Mouse (Mus musculus) ES-E14 (cell line): ENCODE measurements at regions not wholly inside any gene's neighbourhood (a gene's known extent, or its start where the extent isn't known, plus 50 kb on each side); places are given as distances from the start of the nearest gene placed in this dataset.

Experiments used
- DNase-seq: peaks from one replicate; pipeline ENCODE4 v3.0.0-alpha.2; 2013; ENCODE audit warnings: low read depth, low spot score
- H3K27ac ChIP-seq: 2 replicates; pipeline ENCODE4 v1.5.1; 2012; ENCODE audit warnings: low read depth, mild to moderate bottlenecking, low read length, moderate library complexity, mixed read lengths; ENCODE audit not compliant: poor library complexity, insufficient read depth, severe bottlenecking
- H3K36me3 ChIP-seq: 2 replicates; pipeline ENCODE4 v1.6.1; 2012; ENCODE audit warnings: mild to moderate bottlenecking, low read length, moderate library complexity, mixed read lengths; ENCODE audit not compliant: control insufficient read depth, poor library complexity, insufficient read depth, severe bottlenecking
- H3K4me1 ChIP-seq, 2 experiments: fragments of 150-350 bp in 1 of 2; sonication (generic) in 1 of 2; 2 replicates each; pipeline ENCODE4 v1.6.1; 2012; ENCODE audit warnings: low read length in 2 of 2, mild to moderate bottlenecking in 1 of 2, mixed read lengths in 1 of 2; ENCODE audit not compliant: control insufficient read depth in 2 of 2, insufficient read depth in 2 of 2, poor library complexity in 1 of 2
- H3K4me3 ChIP-seq, 2 experiments: fragments of 150-350 bp in 1 of 2; sonication (generic) in 1 of 2; 2 replicates each; pipeline ENCODE4 v1.5.1; 2012; ENCODE audit warnings: low read length in 2 of 2, low read depth in 1 of 2, mild to moderate bottlenecking in 1 of 2, mixed read lengths in 1 of 2; ENCODE audit not compliant: insufficient read depth in 1 of 2, poor library complexity in 1 of 2, severe bottlenecking in 1 of 2
- H3K9ac ChIP-seq: 2 replicates; pipeline ENCODE4 v1.6.1; 2012; ENCODE audit warnings: low read depth, mild to moderate bottlenecking, low read length, mixed read lengths; ENCODE audit not compliant: poor library complexity, insufficient read depth, severe bottlenecking
- H3K9me3 ChIP-seq: fragments of 150-350 bp; sonication (generic); 2 replicates; pipeline ENCODE4 v1.6.1; 2012; ENCODE audit warnings: low read depth, mild to moderate bottlenecking, low read length; ENCODE audit not compliant: control insufficient read depth, insufficient read depth
- CHD2 ChIP-seq: IDR thresholded peaks from 2 replicates; pipeline ENCODE4 v1.6.1; 2014; ENCODE audit warnings: mild to moderate bottlenecking, low read depth, low read length, inconsistent platforms
- HCFC1 ChIP-seq: IDR thresholded peaks from 2 replicates; pipeline ENCODE4 v1.6.1; 2012; ENCODE audit warnings: low read length, inconsistent platforms, borderline replicate concordance; ENCODE audit not compliant: insufficient read depth
- MAFK ChIP-seq: IDR thresholded peaks from 2 replicates; pipeline ENCODE4 v1.6.1; 2014; ENCODE audit warnings: mild to moderate bottlenecking, low read depth, low read length, inconsistent platforms; ENCODE audit not compliant: insufficient read depth
- ZC3H11A ChIP-seq: IDR thresholded peaks from 2 replicates; pipeline ENCODE4 v1.6.1; 2012; ENCODE audit warnings: low read depth, mild to moderate bottlenecking, inconsistent platforms, low read length, borderline replicate concordance
- ZNF384 ChIP-seq: IDR thresholded peaks from 2 replicates; pipeline ENCODE4 v1.6.1; 2012; ENCODE audit warnings: low read depth, low read length, inconsistent platforms
- in situ Hi-C, 2 experiments: fragments of 600-800 bp; cut with MboI; formaldehyde crosslinking; loops; one replicate each; pipeline ENCODE4 v1.15.1; 2025; ENCODE audit warnings: low sequenced_read_pairs in 2 of 2, inconsistent platforms in 1 of 2; ENCODE audit not compliant: unreplicated experiment in 2 of 2

GRCm38 (mm10) chr2:47834055-47834799, 979.7 kb upstream of the Acvr2a start:
- Histone ChIP-seq H3K27ac (no peak overlapping the region), H3K9ac (no peak overlapping the region), H3K4me1 (no peaks in the 10 kb centered on the region), H3K9me3 (no peaks in the 10 kb centered on the region), H3K4me3 (no peak overlapping the region), H3K36me3 (no peaks in the 10 kb centered on the region)
- TF ChIP-seq CHD2 = no peak
- TF ChIP-seq MAFK = no peak
- no peak for TF ChIP-seq ZC3H11A
- TF ChIP-seq HCFC1 = no peak
- DNase-seq = no peak
- in situ Hi-C loops = no loop called here

- TF ChIP-seq ZNF384 (no peak), HCFC1 (no peak), CHD2 (no peak), MAFK (no peak), ZC3H11A (no peak)
- Histone ChIP-seq H3K9ac (no peak overlapping the region), H3K9me3 (no peaks in the 10 kb centered on the region), H3K36me3 (no peaks in the 10 kb centered on the region), H3K27ac (no peak overlapping the region), H3K4me1 (no peaks in the 10 kb centered on the region), H3K4me3 (no peak overlapping the region)
- in situ Hi-C loops = no loop called here
- no peak for DNase-seq
Measured at GRCm38 (mm10) chr2:47857229-47857628, 956.7 kb upstream of the Acvr2a start.

DNA sequence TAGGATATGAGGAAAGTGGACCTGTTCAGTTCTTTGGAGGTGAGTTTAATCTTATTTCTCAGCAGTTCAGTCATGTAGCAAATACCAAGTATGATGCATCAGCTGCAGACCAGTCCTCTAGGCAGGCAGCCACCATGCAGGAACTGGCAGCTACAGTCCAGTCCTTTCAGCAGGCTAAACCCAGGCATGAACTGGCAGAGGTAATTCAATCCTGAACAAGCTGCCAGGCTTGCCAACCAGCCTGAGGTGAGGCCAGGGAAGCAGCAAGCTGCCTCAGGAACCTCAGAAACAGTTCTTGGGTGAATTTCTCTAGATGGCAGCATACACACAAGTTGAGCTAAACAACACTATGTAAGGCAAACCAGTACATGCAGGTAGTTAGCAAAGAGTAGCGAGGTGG, 951.5 kb upstream of the Acvr2a start:
- TF ChIP-seq ZC3H11A (no peak), CHD2 (no peak), ZNF384 (no peak), MAFK (no peak), HCFC1 (no peak)
- Histone ChIP-seq H3K36me3 (no peaks in the 10 kb centered on the region), H3K4me1 (no peaks in the 10 kb centered on the region), H3K4me3 (no peak overlapping the region), H3K9ac (no peak overlapping the region), H3K27ac (no peak overlapping the region), H3K9me3 (no peaks in the 10 kb centered on the region)
- in situ Hi-C loops = no loop called here
- no peak for DNase-seq

DNA sequence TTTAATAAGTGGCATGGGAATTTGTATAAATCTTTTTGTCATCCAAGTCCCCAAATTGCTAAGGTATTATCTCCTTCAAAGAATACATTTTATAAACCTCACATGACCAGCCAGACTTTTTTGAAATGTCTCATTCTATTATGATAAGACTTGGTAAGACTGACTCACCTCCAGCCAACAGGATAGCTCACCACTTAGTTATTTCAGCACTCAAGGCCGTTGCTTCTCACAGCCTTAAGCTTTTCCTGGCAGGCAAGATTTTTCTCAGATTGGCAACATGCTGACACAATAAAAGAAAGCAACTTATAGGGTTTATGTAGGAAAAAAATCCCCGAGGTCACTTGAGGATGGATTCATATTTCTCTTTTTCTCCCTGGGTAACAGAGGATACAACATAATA, 935.9 kb upstream of the Acvr2a start:
- no peak for TF ChIP-seq ZNF384
- no peak for TF ChIP-seq ZC3H11A
- no peak for TF ChIP-seq HCFC1
- no peak for TF ChIP-seq MAFK
- TF ChIP-seq CHD2 = no peak
- in situ Hi-C loops = no loop called here
- no peak overlapping the region for H3K9ac ChIP-seq
- no peaks in the 10 kb centered on the region for H3K4me1 ChIP-seq
- no peak overlapping the region for H3K27ac ChIP-seq
- DNase-seq = no peak
- no peaks in the 10 kb centered on the region for H3K36me3 ChIP-seq
- H3K4me3 ChIP-seq = no peak overlapping the region
- H3K9me3 ChIP-seq = no peaks in the 10 kb centered on the region

GRCm38 (mm10) chr2:47879071-47879470, 934.8 kb upstream of the Acvr2a start:
- H3K9ac ChIP-seq = no peak overlapping the region
- no peak for DNase-seq
- H3K9me3 ChIP-seq = no peaks in the 10 kb centered on the region
- no peak overlapping the region for H3K27ac ChIP-seq
- H3K4me1 ChIP-seq = no peaks in the 10 kb centered on the region
- TF ChIP-seq ZC3H11A (no peak), MAFK (no peak)
- H3K36me3 ChIP-seq = no peaks in the 10 kb centered on the region
- no peak overlapping the region for H3K4me3 ChIP-seq
- in situ Hi-C loops = no loop called here
